Mouse (Mus musculus): ENCODE measurements around the gene 1700030K09Rik. TPM values are rescaled to one million over a fixed set of nuclear protein-coding genes. Genes with fewer than 3 reads are reported as not detected.

The 1700030K09Rik gene
- polyA plus RNA-seq (2014; fragmentation: Nextera tagmentation; extraction: Ambion mirVana) = 14.6 and 16.2 TPM in 2 replicates

GRCm38 (mm10) chr8:72443338-72443993 is at the start of gene 1700030K09Rik, which contains the start of gene Calr3:
Gene 1700030K09Rik, plus strand, starts transcription at chr8:72443880.
Gene Calr3, minus strand, starts transcription at chr8:72443870.
- 5% methylated on average over 34 of the region's 34 CpGs for WGBS
- Histone ChIP-seq H3K27ac (ENCODE audit: low read length) (no peak within 1 kb of the TSS; the same call in 1 of the 2 replicates), H3K9ac (replicated peaks; ENCODE audit: low read depth, low read length) (peak within 1 kb of the TSS; percentile 57; the same call in 1 of the 2 replicates), H3K4me2 (replicated peaks; ENCODE audit: low read depth, low read length) (peak within 1 kb of the TSS; percentile 63), H3K9me3 (ENCODE audit: control insufficient read depth, low read depth, low read length) (no peaks in the 10 kb centered on the region), H3K27me3 (ENCODE audit: control insufficient read depth, insufficient read depth, low read length) (no peaks in the 10 kb centered on the region), H3K4me3 (ENCODE audit: low read depth, low read length) (peak within 1 kb of the TSS; percentile 42), H3K4me1 (ENCODE audit: control insufficient read depth, insufficient read depth, low read length) (peaks cover 6% of the 10 kb centered on the region; the same call in 1 of the 2 replicates), H3K36me3 (ENCODE audit: control insufficient read depth, insufficient read depth, low read length) (0 out of 2 replicates have a peak, but pooled peaks cover 3% of the 10 kb centered on the region)
- peak; percentile 99 for ATAC-seq (ENCODE audit: insufficient number of reproducible peaks, insufficient read depth, low FRiP score, low read depth)

GRCm38 (mm10) chr8:72401381-72401780 is 42.3 kb upstream of the 1700030K09Rik start:
- no peak overlapping the region for H3K4me3 ChIP-seq (ENCODE audit: low read depth, low read length)
- 0 out of 2 replicates have a peak, but pooled peaks cover 3% of the 10 kb centered on the region for H3K4me1 ChIP-seq (ENCODE audit: control insufficient read depth, insufficient read depth, low read length)
- H3K27ac ChIP-seq (ENCODE audit: low read length) = no peak overlapping the region
- no peaks in the 10 kb centered on the region for H3K9me3 ChIP-seq (ENCODE audit: control insufficient read depth, low read depth, low read length)
- no peak for ATAC-seq (ENCODE audit: insufficient number of reproducible peaks, insufficient read depth, low FRiP score, low read depth)
- H3K27me3 ChIP-seq (ENCODE audit: control insufficient read depth, insufficient read depth, low read length) = no peaks in the 10 kb centered on the region
- 87% methylated on average over 1 of the region's 1 CpGs for WGBS
- peaks cover 19% of the 10 kb centered on the region for H3K36me3 ChIP-seq (ENCODE audit: control insufficient read depth, insufficient read depth, low read length)
- H3K9ac ChIP-seq (replicated peaks; ENCODE audit: low read depth, low read length) = no peak overlapping the region
- no peak overlapping the region for H3K4me2 ChIP-seq (replicated peaks; ENCODE audit: low read depth, low read length)

- ATAC-seq (ENCODE audit: insufficient number of reproducible peaks, insufficient read depth, low FRiP score, low read depth) = no peak
- 92% methylated on average over 3 of the region's 3 CpGs for WGBS
- H3K36me3 ChIP-seq (ENCODE audit: control insufficient read depth, insufficient read depth, low read length) = peaks cover 12% of the 10 kb centered on the region
Observed at GRCm38 (mm10) chr8:72402981-72403380, 40.7 kb upstream of the 1700030K09Rik start.

GRCm38 (mm10) chr8:72407878-72408277 is 35.8 kb upstream of the 1700030K09Rik start:
- Histone ChIP-seq H3K27me3 (ENCODE audit: control insufficient read depth, insufficient read depth, low read length) (no peaks in the 10 kb centered on the region), H3K27ac (ENCODE audit: low read length) (no peak overlapping the region; the same call in 1 of the 2 replicates), H3K9ac (replicated peaks; ENCODE audit: low read depth, low read length) (no peak overlapping the region), H3K9me3 (ENCODE audit: control insufficient read depth, low read depth, low read length) (no peaks in the 10 kb centered on the region), H3K36me3 (ENCODE audit: control insufficient read depth, insufficient read depth, low read length) (peaks cover 5% of the 10 kb centered on the region; the same call in 1 of the 2 replicates), H3K4me3 (ENCODE audit: low read depth, low read length) (no peak overlapping the region), H3K4me1 (ENCODE audit: control insufficient read depth, insufficient read depth, low read length) (0 out of 2 replicates have a peak, but pooled peaks cover 7% of the 10 kb centered on the region), H3K4me2 (replicated peaks; ENCODE audit: low read depth, low read length) (no peak overlapping the region)
- no peak for ATAC-seq (ENCODE audit: insufficient number of reproducible peaks, insufficient read depth, low FRiP score, low read depth)
- 67% methylated on average over 1 of the region's 1 CpGs for WGBS

More at GRCm38 (mm10) chr8:72402981-72403380, 40.7 kb upstream of the 1700030K09Rik start:
- H3K4me2 ChIP-seq (replicated peaks; ENCODE audit: low read depth, low read length) = no peak overlapping the region
- no peak overlapping the region for H3K4me3 ChIP-seq (ENCODE audit: low read depth, low read length)
- 0 out of 2 replicates have a peak, but pooled peaks cover 7% of the 10 kb centered on the region for H3K4me1 ChIP-seq (ENCODE audit: control insufficient read depth, insufficient read depth, low read length)
- H3K27ac ChIP-seq (ENCODE audit: low read length) = no peak overlapping the region
- H3K27me3 ChIP-seq (ENCODE audit: control insufficient read depth, insufficient read depth, low read length) = no peaks in the 10 kb centered on the region
- no peaks in the 10 kb centered on the region for H3K9me3 ChIP-seq (ENCODE audit: control insufficient read depth, low read depth, low read length)
- H3K9ac ChIP-seq (replicated peaks; ENCODE audit: low read depth, low read length) = no peak overlapping the region

- no peak overlapping the region for H3K27ac ChIP-seq (ENCODE audit: low read length)
- H3K4me2 ChIP-seq (replicated peaks; ENCODE audit: low read depth, low read length) = no peak overlapping the region
- H3K27me3 ChIP-seq (ENCODE audit: control insufficient read depth, insufficient read depth, low read length) = no peaks in the 10 kb centered on the region
- no peak for ATAC-seq (ENCODE audit: insufficient number of reproducible peaks, insufficient read depth, low FRiP score, low read depth)
- 0 out of 2 replicates have a peak, but pooled peaks cover 7% of the 10 kb centered on the region for H3K4me1 ChIP-seq (ENCODE audit: control insufficient read depth, insufficient read depth, low read length)
- no peak overlapping the region for H3K9ac ChIP-seq (replicated peaks; ENCODE audit: low read depth, low read length)
- H3K9me3 ChIP-seq (ENCODE audit: control insufficient read depth, low read depth, low read length) = no peaks in the 10 kb centered on the region
- H3K4me3 ChIP-seq (ENCODE audit: low read depth, low read length) = no peak overlapping the region
- 66% methylated on average over 3 of the region's 3 CpGs for WGBS
- H3K36me3 ChIP-seq (ENCODE audit: control insufficient read depth, insufficient read depth, low read length) = peaks cover 5% of the 10 kb centered on the region; the same call in 1 of the 2 replicates
Observed at GRCm38 (mm10) chr8:72409443-72409842, 34.2 kb upstream of the 1700030K09Rik start.

GRCm38 (mm10) chr8:72413839-72414238 is 29.8 kb upstream of the 1700030K09Rik start:
- Histone ChIP-seq H3K36me3 (ENCODE audit: control insufficient read depth, insufficient read depth, low read length) (peaks cover 5% of the 10 kb centered on the region; the same call in 1 of the 2 replicates), H3K4me1 (ENCODE audit: control insufficient read depth, insufficient read depth, low read length) (peaks cover 9% of the 10 kb centered on the region), H3K4me2 (replicated peaks; ENCODE audit: low read depth, low read length) (no peak overlapping the region), H3K27ac (ENCODE audit: low read length) (no peak overlapping the region), H3K4me3 (ENCODE audit: low read depth, low read length) (no peak overlapping the region), H3K9ac (replicated peaks; ENCODE audit: low read depth, low read length) (no peak overlapping the region), H3K9me3 (ENCODE audit: control insufficient read depth, low read depth, low read length) (no peaks in the 10 kb centered on the region), H3K27me3 (ENCODE audit: control insufficient read depth, insufficient read depth, low read length) (no peaks in the 10 kb centered on the region)
- peak; percentile 77; the same call in 1 of the 2 replicates for ATAC-seq (ENCODE audit: insufficient number of reproducible peaks, insufficient read depth, low FRiP score, low read depth)
- 77% methylated on average over 7 of the region's 7 CpGs for WGBS

GRCm38 (mm10) chr8:72415252-72415651 is 28.4 kb upstream of the 1700030K09Rik start:
- WGBS = 75% methylated on average over 2 of the region's 2 CpGs
- H3K36me3 ChIP-seq (ENCODE audit: control insufficient read depth, insufficient read depth, low read length) = peaks cover 5% of the 10 kb centered on the region; the same call in 1 of the 2 replicates
- no peak for ATAC-seq (ENCODE audit: insufficient number of reproducible peaks, insufficient read depth, low FRiP score, low read depth)
- peaks cover 22% of the 10 kb centered on the region for H3K4me1 ChIP-seq (ENCODE audit: control insufficient read depth, insufficient read depth, low read length)
- no peak overlapping the region for H3K27ac ChIP-seq (ENCODE audit: low read length)
- H3K4me2 ChIP-seq (replicated peaks; ENCODE audit: low read depth, low read length) = no peak overlapping the region
- no peaks in the 10 kb centered on the region for H3K27me3 ChIP-seq (ENCODE audit: control insufficient read depth, insufficient read depth, low read length)
- no peaks in the 10 kb centered on the region for H3K9me3 ChIP-seq (ENCODE audit: control insufficient read depth, low read depth, low read length)
- no peak overlapping the region for H3K9ac ChIP-seq (replicated peaks; ENCODE audit: low read depth, low read length)
- H3K4me3 ChIP-seq (ENCODE audit: low read depth, low read length) = no peak overlapping the region

- H3K4me1 ChIP-seq (ENCODE audit: control insufficient read depth, insufficient read depth, low read length) = peaks cover 24% of the 10 kb centered on the region
- H3K27ac ChIP-seq (ENCODE audit: low read length) = no peak overlapping the region
- no peak overlapping the region for H3K9ac ChIP-seq (replicated peaks; ENCODE audit: low read depth, low read length)
- H3K9me3 ChIP-seq (ENCODE audit: control insufficient read depth, low read depth, low read length) = no peaks in the 10 kb centered on the region
- WGBS = 95% methylated on average over 4 of the region's 4 CpGs
- no peaks in the 10 kb centered on the region for H3K27me3 ChIP-seq (ENCODE audit: control insufficient read depth, insufficient read depth, low read length)
- no peak overlapping the region for H3K4me3 ChIP-seq (ENCODE audit: low read depth, low read length)
- no peak overlapping the region for H3K4me2 ChIP-seq (replicated peaks; ENCODE audit: low read depth, low read length)
- H3K36me3 ChIP-seq (ENCODE audit: control insufficient read depth, insufficient read depth, low read length) = no peaks in the 10 kb centered on the region; the same call in 1 of the 2 replicates
- ATAC-seq (ENCODE audit: insufficient number of reproducible peaks, insufficient read depth, low FRiP score, low read depth) = no peak
Observed at GRCm38 (mm10) chr8:72418073-72418472, 25.6 kb upstream of the 1700030K09Rik start.

Data from stomach, embryonic 14.5 days (tissue).